Mouse (Mus musculus) layer of hippocampus, adult 6 months (tissue): ENCODE measurements around the gene Olfr1037. TPM values are rescaled to one million over a fixed set of nuclear protein-coding genes. Genes with fewer than 3 reads are reported as not detected.

ENCODE experiments used
- long read RNA-seq, 2 experiments: library from polyadenylated mRNA; unstranded; transcript quantifications; one replicate each; pipeline ENCODE4 v2.0.0; 2019 to 2020
- polyA plus RNA-seq: library from polyadenylated mRNA; unstranded; fragments of <200 nt; fragmentation: Nextera tagmentation; gene quantifications from 2 replicates; pipeline ENCODE4 v1.2.3, GENCODE M21; 2021

Olfr1037 gene
- polyA plus RNA-seq, result not detected in 2 replicates
- long read RNA-seq, experiment 1, result 0 reads
- long read RNA-seq, experiment 2, result 0 reads

GRCm38 (mm10) chr2:86087285-86087684 lies at the start of gene Olfr1037:
Gene Olfr1037, minus strand, starts transcription at chr2:86087385.

DNA sequence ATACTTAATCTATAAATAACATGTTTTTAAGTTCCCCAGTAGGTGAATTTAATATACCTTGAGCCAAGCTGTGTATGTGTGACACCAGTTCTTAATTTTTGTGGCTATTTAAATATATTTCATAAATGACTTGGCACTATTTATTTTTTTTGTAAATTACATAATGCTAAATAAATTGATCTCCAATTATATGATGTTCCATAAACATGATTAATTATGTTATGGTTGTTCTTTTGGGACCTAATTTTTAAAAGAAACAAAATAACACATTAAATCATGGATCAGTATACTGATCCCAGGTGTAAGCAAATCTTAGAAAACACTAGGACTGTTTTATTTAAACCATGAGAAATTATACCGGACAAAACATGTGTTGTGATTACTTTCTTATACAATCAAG lies 48.6 kb upstream of the Olfr1037 start, which contains the start of gene Olfr1039:
TSS of gene Olfr1039 (minus strand) at position 101 of the 400 bp plus-strand sequence.

DNA sequence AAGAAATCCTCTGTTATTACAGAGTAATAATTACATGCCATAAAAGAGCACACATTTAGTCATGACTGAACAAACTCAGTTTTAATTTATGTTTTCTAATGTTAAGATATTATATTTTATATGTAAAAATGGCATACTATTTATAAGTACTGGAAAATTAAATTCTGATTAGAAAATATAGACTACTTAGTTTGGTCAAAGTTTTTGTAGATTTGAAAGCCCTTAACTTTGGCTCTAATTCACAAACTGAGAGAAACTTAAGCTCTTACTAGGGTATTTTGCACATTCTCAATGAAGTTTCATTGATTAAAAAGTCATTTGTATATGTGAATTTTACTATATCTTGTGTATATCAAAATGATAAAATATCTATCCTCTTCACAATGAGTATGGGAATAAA lies 13.5 kb downstream of the Olfr1037 start, which contains the start of gene Olfr1036:
TSS of gene Olfr1036 (plus strand) at position 301 of the 400 bp plus-strand sequence.

DNA sequence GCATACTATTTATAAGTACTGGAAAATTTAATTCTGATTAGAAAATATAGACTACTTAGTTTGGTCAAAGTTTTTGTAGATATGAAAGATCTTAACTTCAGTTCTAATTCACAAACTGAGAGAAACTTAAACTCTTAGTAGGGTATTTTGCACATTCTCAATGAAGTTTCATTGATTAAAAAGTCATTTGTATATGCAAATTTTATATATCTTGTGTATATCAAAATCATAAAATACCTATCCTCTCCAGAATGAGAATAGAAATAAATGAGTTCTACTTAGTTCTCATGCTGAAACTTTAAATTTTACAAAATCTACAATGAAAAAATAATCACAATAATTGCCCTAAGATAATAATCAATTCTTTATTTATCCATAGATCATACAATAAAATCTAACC lies 41.6 kb downstream of the Olfr1037 start, which contains the start of gene Olfr1034:
TSS of gene Olfr1034 (plus strand) at position 301 of the 400 bp plus-strand sequence.

Other genes starting within 250 kb of the Olfr1037 start
- gene Olfr1019, start 241.9 kb downstream of the Olfr1037 start, polyA plus RNA-seq, result not detected in 2 replicates
- not detected in 2 replicates for gene Olfr1020, start 240.4 kb downstream of the Olfr1037 start, polyA plus RNA-seq
- gene Olfr1022, start 218.8 kb downstream of the Olfr1037 start, polyA plus RNA-seq, result not detected in 2 replicates
- gene Olfr1023, start 201.7 kb downstream of the Olfr1037 start, polyA plus RNA-seq, result not detected in 2 replicates
- gene Olfr1024, start 182.3 kb downstream of the Olfr1037 start, polyA plus RNA-seq, result not detected in 2 replicates
- gene Olfr1025-ps1, start 172.2 kb downstream of the Olfr1037 start, polyA plus RNA-seq, result not detected in 2 replicates
- not detected in 2 replicates for gene Olfr1026, start 165.8 kb downstream of the Olfr1037 start, polyA plus RNA-seq
- not detected in 2 replicates for gene Olfr1028, start 136.9 kb downstream of the Olfr1037 start, polyA plus RNA-seq
- not detected in 2 replicates for gene Olfr1029, start 113.5 kb downstream of the Olfr1037 start, polyA plus RNA-seq
- gene Olfr1030, start 108.1 kb downstream of the Olfr1037 start, polyA plus RNA-seq, result not detected in 2 replicates
- not detected in 2 replicates for gene Olfr1031, start 97.1 kb downstream of the Olfr1037 start, polyA plus RNA-seq
- not detected in 2 replicates for gene Olfr1032, start 81.8 kb downstream of the Olfr1037 start, polyA plus RNA-seq
- not detected in 2 replicates for gene Olfr1033, start 66.8 kb downstream of the Olfr1037 start, polyA plus RNA-seq
- gene Olfr1034, start 41.5 kb downstream of the Olfr1037 start, polyA plus RNA-seq, result not detected in 2 replicates
- not detected in 2 replicates for gene Olfr1036, start 13.4 kb downstream of the Olfr1037 start, polyA plus RNA-seq
- gene Olfr1039, start 48.5 kb upstream of the Olfr1037 start, polyA plus RNA-seq, result not detected in 2 replicates
- not detected in 2 replicates for gene Olfr1040, start 59.3 kb upstream of the Olfr1037 start, polyA plus RNA-seq
- gene Olfr1042, start 74.5 kb upstream of the Olfr1037 start, polyA plus RNA-seq, result not detected in 2 replicates
- not detected in 2 replicates for gene Olfr1043, start 80.1 kb upstream of the Olfr1037 start, polyA plus RNA-seq
- gene Olfr1044, start 90.4 kb upstream of the Olfr1037 start, polyA plus RNA-seq, result not detected in 2 replicates
- gene Olfr52, start 98.3 kb upstream of the Olfr1037 start, polyA plus RNA-seq, result not detected in 2 replicates
- not detected in 2 replicates for gene Olfr1045, start 115.6 kb upstream of the Olfr1037 start, polyA plus RNA-seq
- not detected in 2 replicates for gene Olfr1046, start 131.9 kb upstream of the Olfr1037 start, polyA plus RNA-seq
- gene Olfr1047, start 144.0 kb upstream of the Olfr1037 start, polyA plus RNA-seq, result not detected in 2 replicates
- gene Olfr1048, start 152.9 kb upstream of the Olfr1037 start, polyA plus RNA-seq, result not detected in 2 replicates
- not detected in 2 replicates for gene Olfr1049, start 170.9 kb upstream of the Olfr1037 start, polyA plus RNA-seq
- gene Olfr1051, start 191.7 kb upstream of the Olfr1037 start, polyA plus RNA-seq, result not detected in 2 replicates
- not detected in 2 replicates for gene Olfr1052, start 205.1 kb upstream of the Olfr1037 start, polyA plus RNA-seq
- not detected in 2 replicates for gene Olfr1053, start 227.9 kb upstream of the Olfr1037 start, polyA plus RNA-seq
- gene Olfr1054, start 248.0 kb upstream of the Olfr1037 start, polyA plus RNA-seq, result not detected in 2 replicates